Mouse (Mus musculus) brain, embryonic 14.5 days (tissue): ENCODE data around the gene C87499.

Source experiments
- CTCF ChIP-seq: fragments of 200-500 bp; IDR thresholded peaks from 2 replicates; pipeline ENCODE4 v1.5.1; 2012; ENCODE audit warnings: inconsistent platforms, mild to moderate bottlenecking, moderate library complexity, borderline replicate concordance; ENCODE audit not compliant: insufficient read depth, insufficient read length; ENCODE audit errors: extremely low read depth
- POLR2A ChIP-seq: fragments of 200-500 bp; IDR thresholded peaks from 2 replicates; pipeline ENCODE4 v1.6.1; 2012; ENCODE audit warnings: mild to moderate bottlenecking, inconsistent platforms, borderline replicate concordance; ENCODE audit not compliant: poor library complexity, insufficient read depth, insufficient read length, severe bottlenecking; ENCODE audit errors: extremely low read depth

DNA sequence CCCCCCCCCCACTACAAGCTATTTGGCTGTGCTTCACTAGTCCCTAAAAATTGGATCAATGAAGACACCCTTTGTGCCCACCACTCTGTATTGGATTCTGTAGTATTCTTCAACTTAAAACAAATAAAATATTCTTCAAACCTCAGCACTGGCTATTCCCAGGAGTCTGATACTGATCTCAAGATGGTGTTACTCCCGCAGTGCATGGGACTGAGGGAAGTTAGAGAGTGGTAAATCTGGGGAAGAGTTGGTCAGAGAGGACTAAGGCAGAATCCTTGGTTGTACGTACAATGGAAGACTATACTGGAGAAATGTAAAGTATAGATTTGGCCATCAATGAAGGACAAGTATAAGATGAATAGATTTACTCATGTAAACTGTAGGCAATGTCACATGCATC lies 8.3 kb upstream of the C87499 start:
- TF ChIP-seq POLR2A (no peak), CTCF (no peak)
